Mouse (Mus musculus): ENCODE data around the gene Nat8f2. TPM values are rescaled to one million over a fixed set of nuclear protein-coding genes. Genes with fewer than 3 reads are reported as not detected.

The Nat8f2 gene
- polyA plus RNA-seq, 1 experiment = 0.02 TPM

- WGBS = 76% methylated on average over 7 of the region's 7 CpGs
- no peak for DNase-seq (ENCODE audit: low read depth in 1 of 2, low spot score in 2 of 2)
- Histone ChIP-seq H3K4me3 (ENCODE audit: extremely low read depth, insufficient read depth, insufficient read length) (no peak within 1 kb of the TSS), H3K4me1 (ENCODE audit: control insufficient read depth, insufficient read depth, insufficient read length) (no peaks in the 10 kb centered on the region), H3K36me3 (ENCODE audit: control insufficient read depth, insufficient read depth, low read length) (no peaks in the 10 kb centered on the region), H3K27me3 (ENCODE audit: control insufficient read depth, insufficient read depth, low read length) (no peaks in the 10 kb centered on the region), H3K27ac (ENCODE audit: insufficient read depth, low read length) (no peak within 1 kb of the TSS)
- TF ChIP-seq POLR2A (IDR thresholded peaks at IDR 0.05; ENCODE audit: low read depth, low read length) (no peak), CTCF (IDR thresholded peaks at IDR 0.05; ENCODE audit: extremely low read depth, insufficient read depth, insufficient read length, insufficient replicate concordance) (no peak)
Measured at GRCm38 (mm10) chr6:85831796-85832321, 37.1 kb downstream of the Nat8f2 start, which contains the start of gene Nat8. Gene Nat8 (minus strand): TSS chr6:85832082.

GRCm38 (mm10) chr6:85829462-85829861 lies 39.5 kb downstream of the Nat8f2 start:
- TF ChIP-seq CTCF (IDR thresholded peaks at IDR 0.05; ENCODE audit: extremely low read depth, insufficient read depth, insufficient read length, insufficient replicate concordance) (no peak), POLR2A (IDR thresholded peaks at IDR 0.05; ENCODE audit: low read depth, low read length) (no peak)
- WGBS = 63% methylated on average over 1 of the region's 1 CpGs
- Histone ChIP-seq H3K36me3 (ENCODE audit: control insufficient read depth, insufficient read depth, low read length) (no peaks in the 10 kb centered on the region), H3K27me3 (ENCODE audit: control insufficient read depth, insufficient read depth, low read length) (no peaks in the 10 kb centered on the region), H3K4me3 (ENCODE audit: extremely low read depth, insufficient read depth, insufficient read length) (no peak overlapping the region), H3K27ac (ENCODE audit: insufficient read depth, low read length) (no peak overlapping the region), H3K4me1 (ENCODE audit: control insufficient read depth, insufficient read depth, insufficient read length) (no peaks in the 10 kb centered on the region)
- no peak for DNase-seq (ENCODE audit: low read depth in 1 of 2, low spot score in 2 of 2)

GRCm38 (mm10) chr6:85825886-85826285 lies 43.1 kb downstream of the Nat8f2 start:
- TF ChIP-seq POLR2A (IDR thresholded peaks at IDR 0.05; ENCODE audit: low read depth, low read length) (no peak), CTCF (IDR thresholded peaks at IDR 0.05; ENCODE audit: extremely low read depth, insufficient read depth, insufficient read length, insufficient replicate concordance) (no peak)
- 82% methylated on average over 2 of the region's 2 CpGs for WGBS
- no peak for DNase-seq (ENCODE audit: low read depth in 1 of 2, low spot score in 2 of 2)
- H3K27me3 ChIP-seq (ENCODE audit: control insufficient read depth, insufficient read depth, low read length) = no peaks in the 10 kb centered on the region
- H3K27ac ChIP-seq (ENCODE audit: insufficient read depth, low read length) = no peak overlapping the region
- H3K4me3 ChIP-seq (ENCODE audit: extremely low read depth, insufficient read depth, insufficient read length) = no peak overlapping the region
- H3K4me1 ChIP-seq (ENCODE audit: control insufficient read depth, insufficient read depth, insufficient read length) = no peaks in the 10 kb centered on the region
- no peaks in the 10 kb centered on the region for H3K36me3 ChIP-seq (ENCODE audit: control insufficient read depth, insufficient read depth, low read length)

- no peaks in the 10 kb centered on the region for H3K4me1 ChIP-seq (ENCODE audit: control insufficient read depth, insufficient read depth, insufficient read length)
- TF ChIP-seq CTCF (IDR thresholded peaks at IDR 0.05; ENCODE audit: extremely low read depth, insufficient read depth, insufficient read length, insufficient replicate concordance) (no peak), POLR2A (IDR thresholded peaks at IDR 0.05; ENCODE audit: low read depth, low read length) (no peak)
- H3K27ac ChIP-seq (ENCODE audit: insufficient read depth, low read length) = no peak overlapping the region
- H3K36me3 ChIP-seq (ENCODE audit: control insufficient read depth, insufficient read depth, low read length) = no peaks in the 10 kb centered on the region
- WGBS = 96% methylated on average over 1 of the region's 1 CpGs
- no peak overlapping the region for H3K4me3 ChIP-seq (ENCODE audit: extremely low read depth, insufficient read depth, insufficient read length)
- no peak for DNase-seq (ENCODE audit: low read depth in 1 of 2, low spot score in 2 of 2)
- no peaks in the 10 kb centered on the region for H3K27me3 ChIP-seq (ENCODE audit: control insufficient read depth, insufficient read depth, low read length)
Measured at GRCm38 (mm10) chr6:85823382-85824090, 45.4 kb downstream of the Nat8f2 start.

DNA sequence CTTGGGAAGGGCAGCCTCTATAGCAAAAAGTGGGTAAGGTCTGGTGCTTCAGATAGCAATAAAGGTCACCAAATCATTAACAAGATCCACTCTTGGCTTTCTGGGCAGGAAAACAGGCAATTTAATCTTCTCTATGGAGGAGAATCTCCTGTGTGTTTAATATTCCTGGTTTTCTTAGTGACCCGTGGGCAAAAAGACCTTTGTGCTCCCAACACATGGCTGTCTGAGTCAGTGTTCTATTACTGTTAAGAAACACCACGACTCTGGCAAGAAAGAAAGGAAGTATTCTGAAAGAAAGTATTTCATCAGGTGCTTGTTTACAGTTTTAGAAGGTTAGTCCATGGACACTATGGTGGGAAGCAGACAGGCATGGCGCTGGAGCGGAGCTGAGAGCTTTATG lies 46.7 kb downstream of the Nat8f2 start:
- 78% methylated on average over 4 of the region's 4 CpGs for WGBS

GRCm38 (mm10) chr6:85820837-85821236 lies 48.1 kb downstream of the Nat8f2 start, which contains the start of the genes Nat8f6 and Nat8f5:
Gene Nat8f6 (minus strand): TSS chr6:85820954.
Gene Nat8f5 (minus strand): TSS chr6:85820972.
- H3K27me3 ChIP-seq (ENCODE audit: control insufficient read depth, insufficient read depth, low read length) = no peaks in the 10 kb centered on the region
- no peak within 1 kb of the TSS for H3K27ac ChIP-seq (ENCODE audit: insufficient read depth, low read length)
- DNase-seq (ENCODE audit: low read depth in 1 of 2, low spot score in 2 of 2) = no peak
- no peaks in the 10 kb centered on the region for H3K4me1 ChIP-seq (ENCODE audit: control insufficient read depth, insufficient read depth, insufficient read length)
- TF ChIP-seq POLR2A (IDR thresholded peaks at IDR 0.05; ENCODE audit: low read depth, low read length) = no peak
- TF ChIP-seq CTCF (IDR thresholded peaks at IDR 0.05; ENCODE audit: extremely low read depth, insufficient read depth, insufficient read length, insufficient replicate concordance) = no peak
- WGBS = 82% methylated on average over 5 of the region's 5 CpGs
- no peaks in the 10 kb centered on the region for H3K36me3 ChIP-seq (ENCODE audit: control insufficient read depth, insufficient read depth, low read length)
- H3K4me3 ChIP-seq (ENCODE audit: extremely low read depth, insufficient read depth, insufficient read length) = no peak within 1 kb of the TSS

More for the DNA sequence above, 46.7 kb downstream of the Nat8f2 start:
- TF ChIP-seq POLR2A (IDR thresholded peaks at IDR 0.05; ENCODE audit: low read depth, low read length) = no peak
- no peak for TF ChIP-seq CTCF (IDR thresholded peaks at IDR 0.05; ENCODE audit: extremely low read depth, insufficient read depth, insufficient read length, insufficient replicate concordance)
- H3K4me3 ChIP-seq (ENCODE audit: extremely low read depth, insufficient read depth, insufficient read length) = no peak overlapping the region
- DNase-seq (ENCODE audit: low read depth in 1 of 2, low spot score in 2 of 2) = no peak
- H3K4me1 ChIP-seq (ENCODE audit: control insufficient read depth, insufficient read depth, insufficient read length) = no peaks in the 10 kb centered on the region
- no peaks in the 10 kb centered on the region for H3K36me3 ChIP-seq (ENCODE audit: control insufficient read depth, insufficient read depth, low read length)
- H3K27me3 ChIP-seq (ENCODE audit: control insufficient read depth, insufficient read depth, low read length) = no peaks in the 10 kb centered on the region
- H3K27ac ChIP-seq (ENCODE audit: insufficient read depth, low read length) = no peak overlapping the region

DNA sequence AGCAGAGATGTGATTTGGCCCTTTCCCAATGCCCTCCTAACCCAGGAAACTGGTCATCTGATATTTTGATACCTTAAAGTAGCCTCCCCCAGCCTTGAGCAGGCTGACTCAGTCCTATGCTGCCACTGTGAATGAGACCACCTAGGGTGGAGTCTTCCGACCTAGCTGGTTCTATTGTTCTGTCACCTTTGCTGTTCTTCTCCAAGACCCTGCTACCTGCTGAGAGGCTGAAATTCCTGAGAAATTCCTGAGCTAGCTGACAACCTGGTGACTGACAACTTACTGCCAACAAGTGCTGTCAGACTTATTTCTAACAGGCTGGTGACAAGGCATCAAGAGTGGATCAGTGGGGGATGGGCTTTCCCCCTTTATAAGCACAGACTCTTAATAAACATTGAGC lies 50.6 kb downstream of the Nat8f2 start:
- Histone ChIP-seq H3K4me3 (ENCODE audit: extremely low read depth, insufficient read depth, insufficient read length) (no peak overlapping the region), H3K27me3 (ENCODE audit: control insufficient read depth, insufficient read depth, low read length) (no peaks in the 10 kb centered on the region), H3K36me3 (ENCODE audit: control insufficient read depth, insufficient read depth, low read length) (no peaks in the 10 kb centered on the region), H3K27ac (ENCODE audit: insufficient read depth, low read length) (no peak overlapping the region), H3K4me1 (ENCODE audit: control insufficient read depth, insufficient read depth, insufficient read length) (no peaks in the 10 kb centered on the region)
- DNase-seq (ENCODE audit: low read depth in 1 of 2, low spot score in 2 of 2) = no peak
- TF ChIP-seq POLR2A (IDR thresholded peaks at IDR 0.05; ENCODE audit: low read depth, low read length) = no peak
- WGBS = 57% methylated on average over 1 of the region's 1 CpGs

Other genes with a start within 250 kb of the Nat8f2 start
- gene Nat8f7, start 156.0 kb downstream of the Nat8f2 start, polyA plus RNA-seq (2012; rRNA removed) = 0.62 TPM in 1 of 2 replicates, not detected in the other
- 1.0 and 1.8 TPM in 2 replicates for gene Nat8f3, start 103.4 kb downstream of the Nat8f2 start, polyA plus RNA-seq (2012; rRNA removed)
- gene Nat8f6, start 48.2 kb downstream of the Nat8f2 start, polyA plus RNA-seq (2012; rRNA removed) = 0.27 TPM in 2 replicates
- 0.12 and 0.46 TPM in 2 replicates for gene Nat8f5, start 48.2 kb downstream of the Nat8f2 start, polyA plus RNA-seq (2012; rRNA removed)
- 0.66 and 1.0 TPM in 2 replicates for gene Nat8, start 37.1 kb downstream of the Nat8f2 start, polyA plus RNA-seq (2012; rRNA removed)
- 1.5 and 1.8 TPM in 2 replicates for gene Nat8f4, start 35.7 kb upstream of the Nat8f2 start, polyA plus RNA-seq (2012; rRNA removed)
- 6.7 and 7.2 TPM in 2 replicates for gene Tprkb, start 42.7 kb upstream of the Nat8f2 start, polyA plus RNA-seq (2012; rRNA removed)
- gene Nat8f1, start 46.5 kb upstream of the Nat8f2 start, polyA plus RNA-seq (2012; rRNA removed) = 8.1 and 8.6 TPM in 2 replicates
- gene Dusp11, start 92.5 kb upstream of the Nat8f2 start, polyA plus RNA-seq (2012; rRNA removed) = 21.3 and 25.7 TPM in 2 replicates
- not detected in 2 replicates for gene Figla, start 147.0 kb upstream of the Nat8f2 start, polyA plus RNA-seq (2012; rRNA removed)
- 17.0 and 17.6 TPM in 2 replicates for gene Add2, start 159.5 kb upstream of the Nat8f2 start, polyA plus RNA-seq (2012; rRNA removed)

Data from spleen, adult 2 months (tissue).